Mouse (Mus musculus) kidney, postnatal 4 days (tissue): ENCODE results near the gene Ylpm1.
A peak's percentile ranks its signal among the peaks of the same experiment; 100 is the strongest.

ENCODE experiments used
- DNase-seq, 2 experiments: peaks; one replicate each; pipeline ENCODE4 v3.0.0; 2021; ENCODE audit warnings: mixed read lengths in 2 of 2

Ylpm1 gene

DNA sequence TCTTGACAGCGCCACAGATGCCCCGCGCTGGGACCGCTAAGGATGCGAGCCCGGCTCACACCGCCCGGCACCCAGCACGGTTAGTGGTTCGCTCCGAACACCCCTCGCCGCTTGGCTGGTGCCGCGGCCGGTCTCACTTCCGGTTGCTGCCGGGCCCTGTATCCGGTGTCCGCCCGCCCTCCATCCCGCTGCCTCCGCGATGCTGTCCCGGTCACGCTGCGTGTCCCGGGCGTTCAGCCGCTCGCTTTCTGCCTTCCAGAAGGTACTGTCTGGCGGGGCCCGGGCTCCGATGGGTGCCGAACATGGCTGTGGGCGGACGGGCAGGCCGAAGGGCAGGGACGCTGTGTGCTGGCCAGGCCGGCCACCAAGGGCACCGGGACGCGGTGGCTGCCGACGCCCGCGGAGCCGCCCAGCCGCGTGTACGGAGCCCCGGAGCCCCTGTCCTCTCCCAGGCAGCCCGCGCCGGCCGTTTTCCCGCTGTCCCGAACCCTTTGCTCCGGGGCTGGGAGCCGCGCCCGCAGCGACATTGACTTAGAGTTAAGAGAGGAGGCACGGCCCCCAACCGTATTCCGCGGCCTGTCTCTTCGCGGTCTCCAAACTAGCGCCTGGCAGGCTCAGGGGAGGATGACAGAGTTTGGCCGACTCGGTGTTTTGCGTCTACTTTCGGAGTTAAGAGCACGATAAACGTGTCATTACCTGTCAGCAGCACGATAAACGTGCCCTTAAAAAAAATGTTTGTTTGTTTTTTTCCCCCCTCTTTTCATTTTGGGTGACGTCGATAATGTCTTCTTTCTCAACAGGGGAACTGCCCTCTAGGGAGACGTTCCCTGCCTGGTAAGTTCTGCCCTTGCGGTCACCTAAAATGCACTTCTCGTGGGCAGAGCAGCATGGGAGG, 114.8 kb downstream of the Ylpm1 start, which contains the start of the genes Prox2 and Dlst:
TSS of gene Prox2 (minus strand) at position 62 of the 895 bp plus-strand sequence.
TSS of gene Dlst (plus strand) at position 136 of the 895 bp plus-strand sequence.
- DNase-seq = peak; percentile 92 to 95

DNA sequence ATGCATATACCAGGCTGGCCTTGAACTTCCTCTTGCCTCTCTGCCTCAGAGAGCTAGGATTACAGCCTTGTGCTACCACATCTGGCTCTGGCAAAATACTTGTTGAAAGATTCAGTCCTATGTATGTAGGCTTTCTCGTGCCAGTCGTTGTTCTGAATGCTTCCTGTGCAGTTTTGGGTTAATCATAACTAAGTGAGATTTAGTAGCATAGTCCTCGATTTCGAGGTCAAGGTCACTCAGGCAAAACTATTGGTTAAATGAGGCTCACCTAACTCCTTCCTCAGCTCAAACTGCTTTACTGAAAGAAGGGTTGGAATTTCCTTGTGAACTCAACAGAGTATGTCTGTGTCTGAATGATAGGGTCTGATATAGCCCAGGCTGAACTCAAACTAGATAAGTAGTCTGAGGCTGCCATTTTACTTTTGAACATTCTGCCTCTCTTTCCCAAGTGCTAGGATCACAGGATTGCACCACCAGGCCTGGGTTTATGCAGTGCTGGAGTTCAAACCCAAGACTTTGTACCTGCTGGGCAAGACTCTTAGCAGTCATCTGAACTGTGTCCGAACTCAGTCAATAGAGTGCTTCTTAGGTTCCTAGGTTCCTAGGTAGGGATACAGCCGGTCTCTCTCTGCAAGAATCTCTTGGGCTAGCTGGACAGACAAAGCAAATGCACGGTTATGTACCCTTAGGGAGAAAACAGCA, 116.6 kb downstream of the Ylpm1 start:
- DNase-seq = no peak

DNA sequence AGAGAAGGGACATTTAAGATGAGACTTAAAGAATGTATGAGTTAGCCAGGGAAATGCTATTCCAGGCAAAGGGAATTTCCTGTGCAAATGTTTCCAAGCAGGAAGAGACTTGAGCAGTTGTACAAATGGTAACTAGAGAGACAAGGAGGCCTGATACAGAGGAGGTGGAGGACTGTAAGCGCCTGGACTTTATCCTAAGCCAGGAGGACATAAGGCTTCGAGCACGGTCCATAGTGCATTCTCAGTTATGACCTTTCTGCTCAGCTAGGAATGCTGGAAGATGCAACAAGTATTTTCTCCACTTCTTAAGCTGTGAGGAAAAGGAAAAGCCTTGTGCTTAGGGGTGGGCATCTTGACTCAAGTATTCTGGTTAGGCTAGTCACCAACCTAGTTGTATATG, 117.2 kb downstream of the Ylpm1 start:
- no peak for DNase-seq

DNA sequence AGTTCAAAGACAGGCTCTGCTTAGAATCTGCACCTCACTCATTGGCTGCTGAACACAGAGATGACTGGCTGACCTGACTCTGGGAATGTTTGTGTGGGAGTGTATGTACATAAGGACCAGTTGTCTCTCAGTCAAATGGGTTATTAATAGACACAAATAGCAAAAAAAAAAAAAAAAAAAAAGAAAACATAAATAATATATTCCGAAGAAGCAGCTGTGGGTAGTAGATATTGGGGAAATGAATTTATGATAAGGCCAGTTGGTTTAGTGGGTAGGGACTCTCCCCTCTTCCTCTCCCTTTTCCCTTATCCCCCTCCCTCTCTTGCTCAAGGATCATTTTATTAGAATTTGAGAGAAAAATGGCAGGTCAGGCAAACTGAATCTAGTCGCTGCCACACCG, 117.8 kb downstream of the Ylpm1 start:
- DNase-seq = no peak

DNA sequence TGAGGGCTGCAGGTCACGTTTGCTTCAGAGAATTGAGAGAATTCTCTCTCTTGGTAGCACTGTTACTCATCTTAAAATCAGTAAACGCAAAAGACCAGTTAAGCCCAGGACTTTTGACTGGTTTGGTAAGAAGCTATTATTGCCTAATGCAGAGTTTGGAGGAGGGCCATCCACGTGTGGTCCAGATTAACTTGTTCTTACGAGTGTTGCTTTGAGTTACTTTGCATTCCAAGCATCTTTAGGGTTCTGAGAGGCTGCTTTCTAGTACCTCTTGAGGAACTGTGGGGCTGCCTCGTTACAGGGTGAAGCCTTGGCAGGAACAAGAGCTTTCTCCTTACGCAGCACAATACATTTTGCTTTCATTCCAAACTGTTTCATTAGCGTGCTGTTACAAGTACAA, 119.6 kb downstream of the Ylpm1 start:
- DNase-seq = no peak
